Mouse (Mus musculus): ENCODE data around the gene AC161166.1.
A peak's percentile ranks its signal among the peaks of the same experiment; 100 is the strongest.

The AC161166.1 gene

DNA sequence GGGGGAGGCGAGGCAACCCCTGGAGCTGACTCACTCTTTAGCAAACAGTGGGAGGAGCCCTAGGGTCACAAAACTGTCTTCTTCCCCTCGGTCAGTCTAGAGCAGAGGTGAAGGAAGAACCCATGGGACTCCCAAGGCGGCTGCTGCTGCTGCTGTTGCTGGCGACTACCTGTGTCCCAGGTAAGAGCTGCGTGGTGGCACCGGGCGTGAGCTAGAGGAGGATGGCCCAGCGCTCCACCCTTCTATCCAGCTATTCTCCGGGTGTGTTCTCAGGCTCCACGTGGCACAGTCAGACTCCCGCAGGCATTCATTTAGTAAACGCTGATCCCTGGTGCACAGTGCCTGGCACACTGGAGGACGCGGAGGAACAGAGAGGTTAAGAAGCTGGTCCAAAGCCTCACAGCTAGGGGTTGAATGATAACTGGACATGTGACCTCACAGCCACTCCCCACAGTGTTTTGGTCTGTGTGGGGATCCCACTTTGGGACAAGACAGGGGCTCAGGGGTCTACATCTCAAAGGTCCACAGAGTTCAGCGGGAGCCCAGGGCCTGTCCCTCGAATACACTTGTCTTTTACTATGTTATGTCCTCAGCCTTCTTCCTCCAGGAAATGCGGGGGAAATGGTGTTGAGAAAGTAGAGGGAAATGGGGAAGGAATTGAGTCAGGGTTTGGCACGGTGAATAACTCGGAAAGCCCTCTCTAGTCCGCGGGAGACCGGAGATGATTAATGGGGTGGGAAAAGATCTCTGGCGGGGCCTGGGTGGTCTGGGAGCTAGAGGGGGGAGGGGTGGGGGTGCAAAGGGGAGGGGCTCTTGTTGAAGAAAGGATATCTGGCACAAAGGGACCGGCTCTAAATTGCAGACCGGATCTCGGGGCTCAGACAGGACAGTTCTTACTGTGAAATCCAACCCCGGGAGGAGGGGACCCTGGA lies 49.6 kb downstream of the AC161166.1 start, which contains the start of gene Plaur:
TSS of gene Plaur (plus strand) at position 97 of the 932 bp plus-strand sequence.
- peak; percentile 64 for DNase-seq (ENCODE audit: low spot score in 2 of 2)

GRCm38 (mm10) chr7:24461376-24462051 lies 50.7 kb downstream of the AC161166.1 start:
- DNase-seq (ENCODE audit: low spot score in 2 of 2), result no peak

All from urinary bladder, adult 18-20 months (tissue).